In genomic region chr5:90731480-90731879, GRCm38 (mm10) we compare ENCODE assay signal across 10 mouse cellular contexts. TPM values are rescaled to one million over a fixed set of nuclear protein-coding genes. Genes with fewer than 3 reads are reported as not detected.
A peak's percentile ranks its signal among the peaks of the same experiment; 100 is the strongest.
DNase-seq lines count a peak whose midpoint lies in the region; ATAC-seq lines count a peak whose summit lies in the region.
"Had no signal": no experiment of that assay in that cellular context is flagged by ENCODE, and none has a peak within 500 bp of the region (broad histone marks: within the 10 kb centered on the region; RNA-seq: fewer than 3 reads in every experiment).

No protein-coding gene starts in this region.

- peak; percentile 9 for DNase-seq in heart, adult 8-10 months (ENCODE audit: low spot score)
- no peak for DNase-seq in heart, postnatal 4 days
- peak; percentile 64 for DNase-seq in adipocyte (ENCODE audit: low spot score)
- DNase-seq in cerebellum, adult 11-12 months: peak; percentile 62
- peak; percentile 21 to 45 for DNase-seq in kidney, postnatal 36 days
- DNase-seq in urinary bladder, postnatal 10 days (ENCODE audit: low spot score): no peak

- ATAC-seq in erythroid progenitor cell, adult 5-6 weeks (replicated peaks; ENCODE audit: low FRiP score, poor library complexity, severe bottlenecking): no peak

RNA-seq across cellular contexts. Expression of gene Cxcl5, which starts 27.7 kb away (rescaled TPM):
- total RNA-seq in heart, adult 8-10 months (2022): under 1 TPM in 2 of 4 experiments, not detected in 2; 0.14 to 0.16 TPM
- total RNA-seq in heart, postnatal 4 days (2021): not detected
- not detected in 2 replicates for total RNA-seq in erythroid progenitor cell, adult 5-6 weeks (2015; ENCODE audit: low replicate concordance)
- not detected in 2 replicates for total RNA-seq in erythroid progenitor cell, adult 5-6 weeks (2017; ENCODE audit: low replicate concordance)
- total RNA-seq: megakaryocyte, adult 5-6 weeks had no signal

RNA-seq across cellular contexts. Expression of gene Ppbp, which starts 36.8 kb away (rescaled TPM):
- 10 to 100 TPM; 10.5 to 27.1 (median 17.0) TPM for total RNA-seq in heart, adult 8-10 months (2022)
- 1 to 10 TPM; 1.7 to 2.9 TPM for total RNA-seq in heart, postnatal 4 days (2021)
- total RNA-seq in erythroid progenitor cell, adult 5-6 weeks (2015; ENCODE audit: low replicate concordance): 2.5 and 4.7 TPM in 2 replicates
- 0.64 and 7.8 TPM in 2 replicates for total RNA-seq in erythroid progenitor cell, adult 5-6 weeks (2017; ENCODE audit: low replicate concordance)

RNA-seq across cellular contexts. Expression of gene Pf4, which starts 40.8 kb away (rescaled TPM):
- 10 to 100 TPM; 30.1 to 36.7 (median 30.8) TPM for total RNA-seq in heart, adult 8-10 months (2022)
- total RNA-seq in heart, postnatal 4 days (2021): 10 to 100 TPM; 21.6 to 22.8 TPM
- total RNA-seq in erythroid progenitor cell, adult 5-6 weeks (2015; ENCODE audit: low replicate concordance): 12.6 and 63.4 TPM in 2 replicates
- 3.0 and 5.3 TPM in 2 replicates for total RNA-seq in erythroid progenitor cell, adult 5-6 weeks (2017; ENCODE audit: low replicate concordance)

RNA-seq across cellular contexts. Expression of gene Cxcl3, which starts 54.4 kb away (rescaled TPM):
- total RNA-seq in heart, adult 8-10 months (2022): not detected
- not detected for total RNA-seq in heart, postnatal 4 days (2021)
- total RNA-seq in erythroid progenitor cell, adult 5-6 weeks (2015; ENCODE audit: low replicate concordance): not detected in 2 replicates
- not detected in 2 replicates for total RNA-seq in erythroid progenitor cell, adult 5-6 weeks (2017; ENCODE audit: low replicate concordance)
- total RNA-seq: heart, postnatal 25 days; left cerebral cortex, postnatal 36 days; megakaryocyte, adult 5-6 weeks had no signal

Comparison
In these comparisons a context has a peak if more than half of its experiments do, and no peak if none do; other contexts are left out.
1. DNase-seq: peak in heart, adult 8-10 months (single experiment), adipocyte (single experiment), cerebellum, adult 11-12 months (single experiment) and kidney, postnatal 36 days (2 of 2); none in heart, postnatal 4 days (single experiment) and urinary bladder, postnatal 10 days (single experiment).